Mouse (Mus musculus) liver, embryonic 14.5 days (tissue): ENCODE measurements around the gene Gcgr.

Experiments used
- CTCF ChIP-seq: IDR thresholded peaks from 2 replicates; pipeline ENCODE4 v1.5.1; 2016; ENCODE audit warnings: antibody characterized with exemption, low read depth, control low read depth
- EP300 ChIP-seq: IDR thresholded peaks from 2 replicates; pipeline ENCODE4 v1.6.1; 2016; ENCODE audit warnings: antibody characterized with exemption, low read depth

DNA sequence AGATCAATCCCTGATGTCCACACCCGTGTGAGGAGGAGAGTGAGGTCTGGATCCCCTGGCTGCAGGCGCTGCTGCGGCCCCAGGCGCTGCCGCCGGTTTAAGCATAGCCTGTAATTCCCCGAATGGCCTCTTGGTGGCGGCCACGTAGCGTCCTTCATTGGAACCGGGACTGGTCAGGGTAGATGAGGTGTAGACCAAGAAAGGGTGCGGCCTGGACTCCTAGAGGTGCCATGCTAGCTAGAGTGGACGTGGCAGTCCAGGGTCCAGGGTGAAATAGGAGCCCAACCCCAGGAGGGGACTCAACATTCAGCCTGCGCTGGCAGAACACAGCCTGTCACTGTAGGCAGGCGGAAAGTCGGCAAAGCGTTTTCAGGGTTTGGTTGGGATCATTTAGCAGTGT lies 14.9 kb upstream of the Gcgr start:
- TF ChIP-seq CTCF: peak; percentile 99
- TF ChIP-seq EP300: no peak
